8 mouse cellular contexts compared by ENCODE assay signal in the genomic region with DNA sequence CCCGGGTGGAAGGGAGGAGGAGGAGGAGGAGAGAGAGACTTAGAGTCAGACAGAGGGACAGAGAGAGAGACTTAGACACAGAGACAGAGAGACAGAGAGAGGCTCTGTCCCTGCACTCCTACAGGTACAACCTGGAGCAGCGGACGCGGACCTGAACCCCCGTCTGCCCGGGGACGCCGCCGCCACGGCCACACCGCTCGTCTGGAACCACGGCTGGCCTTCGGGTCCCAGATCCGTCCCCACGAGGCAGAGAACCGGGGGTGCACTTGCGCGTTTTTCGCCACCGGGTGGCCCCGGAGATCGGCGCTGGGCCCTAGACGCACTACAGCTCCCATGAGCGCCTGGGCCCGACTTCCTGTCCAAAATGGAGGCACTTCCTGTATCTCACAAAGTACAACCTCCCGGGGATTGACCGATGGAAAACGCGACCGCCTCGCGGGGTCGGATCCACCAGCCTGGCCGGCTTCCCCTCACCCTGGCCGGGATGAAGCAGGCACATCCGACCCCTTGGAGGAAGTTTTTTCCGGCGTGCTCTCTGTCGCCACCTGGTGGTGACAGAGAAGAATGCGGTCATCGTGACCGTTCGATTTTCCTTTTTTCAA. TPM values are rescaled to one million over a fixed set of nuclear protein-coding genes. Genes with fewer than 3 reads are reported as not detected.
DNase-seq lines count a peak whose midpoint lies in the region; ATAC-seq and TF ChIP-seq lines count a peak whose summit lies in the region.
"Not testable (repeated sequence)": the region's sequence is repeated elsewhere in the genome, so short reads cannot be mapped to it uniquely, and the experiment has no call there.

TSS of gene Gm45844 (minus strand) at position 324 of the 602 bp plus-strand sequence.

- H3K4me3 ChIP-seq in forebrain, embryonic 10.5 days: peak within 1 kb of the TSS; percentile 42
- peak within 1 kb of the TSS; percentile 42 for H3K4me3 ChIP-seq in heart, embryonic 15.5 days
- H3K4me3 ChIP-seq in liver, embryonic 14.5 days (ENCODE audit: insufficient read depth in 1 of 2, low read depth in 2 of 2, low read length in 2 of 2): peak within 1 kb of the TSS; percentile 54 to 60
- H3K4me3 ChIP-seq in stomach, embryonic 15.5 days (replicated peaks): peak within 1 kb of the TSS; percentile 38

- not testable (repeated sequence) for H3K27me3 ChIP-seq in forebrain, embryonic 10.5 days (ENCODE audit: poor library complexity, severe bottlenecking); heart, embryonic 15.5 days; liver, embryonic 14.5 days (ENCODE audit: control insufficient read depth, insufficient read depth, low read length); stomach, embryonic 15.5 days (replicated peaks)

- not testable (repeated sequence) for H3K36me3 ChIP-seq in forebrain, embryonic 10.5 days (replicated peaks); heart, embryonic 15.5 days; liver, embryonic 14.5 days (replicated peaks; ENCODE audit: control insufficient read depth, insufficient read depth, low read depth); stomach, embryonic 15.5 days

- H3K4me1 ChIP-seq in forebrain, embryonic 10.5 days; heart, embryonic 15.5 days (replicated peaks); liver, embryonic 14.5 days (replicated peaks; ENCODE audit: control insufficient read depth in 2 of 2, insufficient read depth in 2 of 2, low read length in 1 of 2); stomach, embryonic 15.5 days: not testable (repeated sequence)

- peak within 1 kb of the TSS; percentile 18 for H3K9ac ChIP-seq in heart, embryonic 15.5 days
- H3K9ac ChIP-seq in liver, embryonic 14.5 days (replicated peaks): 0 out of 2 replicates have a peak within 1 kb of the TSS, but pooled peaks have one; percentile 45
- not testable (repeated sequence) for H3K9ac ChIP-seq in stomach, embryonic 15.5 days

- ATAC-seq in heart, embryonic 15.5 days (replicated peaks; ENCODE audit: insufficient number of reproducible peaks, insufficient read depth, low FRiP score, low read depth): peak; percentile 99
- ATAC-seq in liver, embryonic 14.5 days (ENCODE audit: insufficient read depth): peak; percentile 96
- peak; percentile 99 for ATAC-seq in stomach, embryonic 15.5 days (ENCODE audit: insufficient read depth, low FRiP score, low read depth)

- TF ChIP-seq CTCF in liver, embryonic 14.5 days (IDR thresholded peaks at IDR 0.05; ENCODE audit: low read depth): peak; percentile 96

- WGBS in forebrain, embryonic 10.5 days: 51% methylated on average over 45 of the region's 45 CpGs
- WGBS in heart, embryonic 15.5 days: 46% methylated on average over 45 of the region's 45 CpGs
- 36% methylated on average over 45 of the region's 45 CpGs for WGBS in liver, embryonic 14.5 days (ENCODE audit: insufficient replicate concordance)
- WGBS in stomach, embryonic 15.5 days: 42% methylated on average over 45 of the region's 45 CpGs

- peak; percentile 91 to 92 for DNase-seq in B cell, adult 2 months
- DNase-seq in brain, adult 2 months (ENCODE audit: low read depth, low spot score): peak; percentile 88
- DNase-seq in forebrain, embryonic 10.5 days (ENCODE audit: extremely low spot score, low spot score): peak; percentile 64
- DNase-seq in kidney, postnatal 25 days: peak; percentile 85 to 94
- DNase-seq in liver, embryonic 14.5 days (ENCODE audit: low read depth in 3 of 3, low spot score in 3 of 3): peak in 1 of 3 experiments; percentile 43
- DNase-seq in neural tube, embryonic 10.5 days (ENCODE audit: extremely low spot score, low spot score): peak; percentile 74

- peak within 1 kb of the TSS; percentile 73 for H3K27ac ChIP-seq in forebrain, embryonic 10.5 days
- peak within 1 kb of the TSS; percentile 16 for H3K27ac ChIP-seq in heart, embryonic 15.5 days
- not testable (repeated sequence) for H3K27ac ChIP-seq in liver, embryonic 14.5 days
- H3K27ac ChIP-seq in stomach, embryonic 15.5 days: peak within 1 kb of the TSS; percentile 41

- TF ChIP-seq EP300 in liver, embryonic 14.5 days (IDR thresholded peaks at IDR 0.05; ENCODE audit: low read depth): not testable (repeated sequence)

- H3K9me3 ChIP-seq in forebrain, embryonic 10.5 days; heart, embryonic 15.5 days (replicated peaks); liver, embryonic 14.5 days (ENCODE audit: control insufficient read depth, low read length); stomach, embryonic 15.5 days: not testable (repeated sequence)

- peak within 1 kb of the TSS; percentile 48 for H3K4me2 ChIP-seq in heart, embryonic 15.5 days
- peak within 1 kb of the TSS; percentile 59 for H3K4me2 ChIP-seq in liver, embryonic 14.5 days (ENCODE audit: low read depth)
- peak within 1 kb of the TSS; percentile 40 for H3K4me2 ChIP-seq in stomach, embryonic 15.5 days

RNA-seq across cellular contexts. Expression of gene Gm45844, which starts in this region (rescaled TPM):
- polyA plus RNA-seq in forebrain, embryonic 10.5 days (2016; fragmentation: Nextera tagmentation; extraction: Ambion mirVana): 1.1 and 1.5 TPM in 2 replicates
- polyA plus RNA-seq in heart, embryonic 15.5 days (2015; fragmentation: Nextera tagmentation; extraction: Ambion mirVana): 3.4 and 3.6 TPM in 2 replicates
- polyA plus RNA-seq in liver, embryonic 14.5 days (2012; rRNA removed): 0.10 and 0.32 TPM in 2 replicates
- 0.51 and 0.75 TPM in 2 replicates for polyA plus RNA-seq in liver, embryonic 14.5 days (2014; fragmentation: Nextera tagmentation; extraction: Ambion mirVana)
- 2.5 and 3.1 TPM in 2 replicates for polyA plus RNA-seq in stomach, embryonic 15.5 days (2015; fragmentation: Nextera tagmentation; extraction: Ambion mirVana)

Comparison
In these comparisons a context has a peak if more than half of its experiments do, and no peak if none do; other contexts are left out.
1. Peak in ATAC-seq, H3K4me3 ChIP-seq, H3K9ac ChIP-seq and H3K4me2 ChIP-seq in liver, embryonic 14.5 days; RNA of the gene not detected or under 1 TPM.